Mouse (Mus musculus): ENCODE measurements around the gene Cadm3. TPM values are rescaled to one million over a fixed set of nuclear protein-coding genes. Genes with fewer than 3 reads are reported as not detected.

Cadm3 gene
- polyA plus RNA-seq, 1 experiment from 2014 or later: 2.0 TPM

Other genes with a start within 250 kb of the Cadm3 start
- gene Olfr1408, start 230.3 kb downstream of the Cadm3 start, polyA plus RNA-seq (2016; fragmentation: Nextera tagmentation; extraction: Ambion mirVana): not detected in 2 replicates
- gene Olfr1406, start 177.1 kb downstream of the Cadm3 start, polyA plus RNA-seq (2016; fragmentation: Nextera tagmentation; extraction: Ambion mirVana): not detected in 2 replicates
- not detected in 2 replicates for gene Olfr218, start 169.9 kb downstream of the Cadm3 start, polyA plus RNA-seq (2016; fragmentation: Nextera tagmentation; extraction: Ambion mirVana)
- not detected in 2 replicates for gene Olfr1404, start 155.3 kb downstream of the Cadm3 start, polyA plus RNA-seq (2016; fragmentation: Nextera tagmentation; extraction: Ambion mirVana)
- gene Fcer1a, start 140.5 kb downstream of the Cadm3 start, polyA plus RNA-seq (2016; fragmentation: Nextera tagmentation; extraction: Ambion mirVana): not detected in 2 replicates
- not detected in 2 replicates for gene Olfr418, start 101.7 kb downstream of the Cadm3 start, polyA plus RNA-seq (2016; fragmentation: Nextera tagmentation; extraction: Ambion mirVana)
- not detected in 2 replicates for gene Mptx2, start 89.9 kb downstream of the Cadm3 start, polyA plus RNA-seq (2016; fragmentation: Nextera tagmentation; extraction: Ambion mirVana)
- 1.6 and 2.4 TPM in 2 replicates for gene Ackr1, start 33.9 kb downstream of the Cadm3 start, polyA plus RNA-seq (2016; fragmentation: Nextera tagmentation; extraction: Ambion mirVana)
- gene Aim2, start 16.8 kb downstream of the Cadm3 start, polyA plus RNA-seq (2016; fragmentation: Nextera tagmentation; extraction: Ambion mirVana): 6.7 TPM in 2 replicates
- gene Ifi206, start 123.3 kb upstream of the Cadm3 start, polyA plus RNA-seq (2016; fragmentation: Nextera tagmentation; extraction: Ambion mirVana): not detected in 2 replicates
- not detected in 2 replicates for gene Ifi214, start 168.3 kb upstream of the Cadm3 start, polyA plus RNA-seq (2016; fragmentation: Nextera tagmentation; extraction: Ambion mirVana)
- not detected in 2 replicates for gene Ifi213, start 231.6 kb upstream of the Cadm3 start, polyA plus RNA-seq (2016; fragmentation: Nextera tagmentation; extraction: Ambion mirVana)

Data from midbrain, embryonic 10.5 days (tissue).